Mouse (Mus musculus): ENCODE results near the gene Sympk.

Gene Sympk

DNA sequence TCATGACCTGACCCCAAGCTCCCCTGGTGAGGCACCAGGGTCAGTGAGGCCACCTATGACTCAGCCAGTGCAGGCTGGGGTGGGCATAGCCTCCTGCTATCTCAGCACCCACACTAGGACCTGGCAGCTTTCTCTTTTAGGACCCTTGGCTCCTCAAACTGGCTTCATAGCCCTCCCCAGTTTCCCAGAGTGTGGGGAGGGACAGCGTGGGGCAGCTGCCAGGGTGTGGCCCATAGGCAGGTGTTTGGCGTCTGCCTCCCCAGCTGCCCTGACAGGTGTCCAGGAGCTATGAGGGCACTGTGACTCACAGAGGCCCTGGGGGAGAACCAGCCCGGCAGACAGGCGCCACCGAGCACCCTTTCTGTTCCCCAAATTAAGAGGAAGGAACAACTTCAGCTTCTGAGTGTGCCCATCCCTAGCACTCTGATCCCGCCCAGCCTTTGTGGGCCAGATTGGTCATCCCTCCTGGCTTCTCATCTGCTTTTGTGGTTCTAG, 60.1 kb downstream of the Sympk start:
- no peak for DNase-seq (ENCODE audit: low read depth)

DNA sequence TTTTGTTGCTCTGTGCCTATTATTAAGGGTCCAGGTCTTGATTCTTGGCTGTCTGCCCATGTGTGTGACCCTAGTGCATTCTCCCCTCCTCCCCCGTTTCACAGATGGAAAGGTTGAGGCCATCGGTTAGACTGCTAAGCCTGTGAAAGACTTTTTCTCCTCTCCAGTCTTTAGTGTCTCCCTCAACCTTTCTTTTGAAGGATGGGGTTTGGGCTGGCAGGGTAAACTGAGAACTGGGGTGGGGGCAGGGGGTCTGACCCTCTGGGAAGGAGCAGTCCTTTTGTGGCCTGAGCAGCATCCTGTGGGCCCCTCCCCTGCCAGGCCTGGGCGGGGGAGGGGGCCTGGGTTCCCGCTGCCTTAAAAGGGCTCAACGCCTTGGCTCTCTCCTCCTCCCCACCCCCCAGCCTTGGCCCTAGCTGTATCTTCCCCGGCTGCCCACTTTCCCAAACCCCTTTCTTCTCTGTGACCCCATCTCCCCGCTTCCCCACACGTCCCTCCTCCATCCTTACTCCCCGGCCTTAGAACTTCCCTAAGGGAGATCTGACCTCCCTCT, 60.8 kb downstream of the Sympk start:
- DNase-seq (ENCODE audit: low read depth): no peak

DNA sequence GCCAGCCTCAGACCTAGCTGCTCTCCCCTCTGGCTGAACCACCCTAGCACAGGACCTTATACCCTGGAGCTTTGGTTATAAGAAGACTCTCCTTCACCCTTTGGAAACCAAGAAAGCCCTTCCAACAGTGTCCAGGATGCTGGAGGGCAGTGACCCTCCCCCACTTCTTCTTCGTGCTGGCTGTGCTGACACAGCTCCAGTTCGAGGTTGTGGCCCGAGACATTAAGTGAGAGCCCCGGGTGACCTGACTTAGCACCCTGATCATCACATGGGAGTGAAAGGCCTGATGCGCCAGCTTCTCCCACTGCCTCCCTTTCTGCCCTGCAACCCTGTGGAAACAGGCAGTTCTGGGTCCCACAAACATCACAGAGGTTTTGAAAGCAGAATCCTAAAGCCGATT, 61.3 kb downstream of the Sympk start:
- DNase-seq (ENCODE audit: low read depth): no peak

DNA sequence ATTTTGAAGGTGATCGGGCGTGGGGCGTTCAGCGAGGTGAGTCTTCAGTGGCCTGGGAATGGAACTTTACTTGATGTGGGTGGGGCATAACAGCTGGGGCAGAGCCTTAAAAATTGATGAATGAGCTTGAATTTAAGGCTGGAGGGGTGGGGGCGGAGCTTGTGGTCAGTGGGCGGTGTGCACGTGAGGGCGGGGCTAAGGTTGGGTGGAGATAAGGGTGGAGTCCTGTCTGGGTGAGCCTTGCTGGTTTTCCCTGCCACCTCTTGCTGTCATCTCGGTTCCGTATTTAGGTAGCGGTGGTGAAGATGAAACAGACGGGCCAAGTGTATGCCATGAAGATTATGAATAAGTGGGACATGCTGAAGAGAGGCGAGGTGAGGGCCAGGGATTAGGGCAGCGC, 61.9 kb downstream of the Sympk start:
- DNase-seq (ENCODE audit: low read depth): peak; percentile 76

DNA sequence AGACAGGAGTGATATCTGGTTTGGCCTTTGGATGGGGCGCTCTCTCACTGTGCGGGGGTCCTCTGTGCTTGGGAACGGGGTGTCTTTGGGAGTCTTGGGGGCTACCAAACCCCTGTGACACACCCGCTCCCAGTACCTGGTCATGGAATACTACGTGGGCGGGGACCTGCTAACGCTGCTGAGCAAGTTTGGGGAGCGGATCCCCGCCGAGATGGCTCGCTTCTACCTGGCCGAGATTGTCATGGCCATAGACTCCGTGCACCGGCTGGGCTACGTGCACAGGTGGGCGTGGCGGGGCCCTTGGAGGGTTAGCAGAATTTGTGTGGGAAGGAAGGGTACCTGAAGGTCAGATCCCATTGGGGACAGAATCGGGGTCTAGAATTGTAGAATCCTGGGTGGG, 62.6 kb downstream of the Sympk start:
- no peak for DNase-seq (ENCODE audit: low read depth)

DNA sequence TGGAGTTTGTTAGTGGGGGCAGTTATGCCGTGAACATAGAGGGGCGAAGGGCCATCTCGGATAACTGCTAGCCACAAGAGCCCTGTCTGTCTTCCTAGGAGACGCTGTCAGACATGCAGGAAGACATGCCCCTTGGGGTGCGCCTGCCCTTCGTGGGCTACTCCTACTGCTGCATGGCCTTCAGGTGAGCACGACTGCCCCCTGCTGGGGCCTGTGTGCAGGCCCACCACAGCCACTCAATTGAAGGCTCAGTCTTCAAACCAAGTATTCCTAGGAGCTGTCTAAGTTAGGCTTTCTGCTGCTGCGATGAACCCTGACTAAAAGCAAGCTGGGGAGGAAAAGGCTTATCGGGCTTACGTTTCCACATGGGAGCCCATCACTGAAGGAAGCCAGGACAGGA, 64.6 kb downstream of the Sympk start:
- DNase-seq (ENCODE audit: low read depth): no peak

DNA sequence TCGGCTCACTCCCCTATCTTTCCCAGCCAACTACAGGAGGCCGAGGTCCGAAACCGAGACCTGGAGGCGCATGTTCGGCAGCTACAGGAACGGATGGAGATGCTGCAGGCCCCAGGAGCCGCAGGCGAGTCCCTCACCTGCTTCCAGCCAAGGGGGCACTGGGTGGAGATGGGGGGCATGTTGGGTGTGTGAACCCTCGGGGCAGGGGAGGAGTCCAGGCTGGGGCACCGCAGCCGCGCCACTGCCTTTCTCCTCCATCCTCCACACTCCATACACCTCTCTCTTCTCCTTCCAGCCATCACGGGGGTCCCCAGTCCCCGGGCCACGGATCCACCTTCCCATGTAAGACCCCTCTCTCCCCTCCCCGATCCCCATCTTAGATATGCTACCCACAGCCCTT, 67.7 kb downstream of the Sympk start:
- DNase-seq (ENCODE audit: low read depth): no peak

DNA sequence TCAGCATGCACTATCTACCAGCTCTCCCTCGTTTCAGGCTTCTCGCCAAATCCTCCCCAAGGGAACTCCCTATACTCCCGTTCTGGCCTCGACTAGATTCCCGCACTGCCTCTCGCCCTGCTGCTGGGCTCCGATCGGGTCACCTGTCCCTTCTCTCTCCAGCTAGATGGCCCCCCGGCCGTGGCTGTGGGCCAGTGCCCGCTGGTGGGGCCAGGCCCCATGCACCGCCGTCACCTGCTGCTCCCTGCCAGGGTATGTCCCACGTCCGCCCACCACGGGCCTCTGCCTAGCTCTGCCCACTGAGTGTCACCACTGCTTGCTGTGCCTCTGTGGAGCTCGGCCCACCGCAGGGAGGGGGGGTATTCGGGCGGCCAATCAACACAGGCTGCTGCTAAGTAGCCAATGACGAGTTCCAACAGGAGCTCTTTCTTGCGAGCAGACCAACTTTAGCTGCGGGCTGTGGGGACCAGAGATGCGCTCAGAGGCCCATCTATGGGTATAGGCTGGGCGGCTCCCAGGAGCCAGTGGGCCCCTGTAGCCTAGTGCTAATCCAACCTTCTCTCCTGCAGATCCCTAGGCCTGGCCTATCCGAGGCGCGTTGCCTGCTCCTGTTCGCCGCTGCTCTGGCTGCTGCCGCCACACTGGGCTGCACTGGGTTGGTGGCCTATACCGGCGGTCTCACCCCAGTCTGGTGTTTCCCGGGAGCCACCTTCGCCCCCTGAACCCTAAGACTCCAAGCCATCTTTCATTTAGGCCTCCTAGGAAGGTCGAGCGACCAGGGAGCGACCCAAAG, 68.4 kb downstream of the Sympk start:
- no peak for DNase-seq (ENCODE audit: low read depth)

DNA sequence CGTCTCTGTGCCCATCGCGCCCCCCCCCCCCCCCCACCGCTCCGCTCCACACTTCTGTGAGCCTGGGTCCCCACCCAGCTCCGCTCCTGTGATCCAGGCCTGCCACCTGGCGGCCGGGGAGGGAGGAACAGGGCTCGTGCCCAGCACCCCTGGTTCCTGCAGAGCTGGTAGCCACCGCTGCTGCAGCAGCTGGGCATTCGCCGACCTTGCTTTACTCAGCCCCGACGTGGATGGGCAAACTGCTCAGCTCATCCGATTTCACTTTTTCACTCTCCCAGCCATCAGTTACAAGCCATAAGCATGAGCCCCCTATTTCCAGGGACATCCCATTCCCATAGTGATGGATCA, 69.0 kb downstream of the Sympk start:
- DNase-seq (ENCODE audit: low read depth): peak; percentile 75

DNA sequence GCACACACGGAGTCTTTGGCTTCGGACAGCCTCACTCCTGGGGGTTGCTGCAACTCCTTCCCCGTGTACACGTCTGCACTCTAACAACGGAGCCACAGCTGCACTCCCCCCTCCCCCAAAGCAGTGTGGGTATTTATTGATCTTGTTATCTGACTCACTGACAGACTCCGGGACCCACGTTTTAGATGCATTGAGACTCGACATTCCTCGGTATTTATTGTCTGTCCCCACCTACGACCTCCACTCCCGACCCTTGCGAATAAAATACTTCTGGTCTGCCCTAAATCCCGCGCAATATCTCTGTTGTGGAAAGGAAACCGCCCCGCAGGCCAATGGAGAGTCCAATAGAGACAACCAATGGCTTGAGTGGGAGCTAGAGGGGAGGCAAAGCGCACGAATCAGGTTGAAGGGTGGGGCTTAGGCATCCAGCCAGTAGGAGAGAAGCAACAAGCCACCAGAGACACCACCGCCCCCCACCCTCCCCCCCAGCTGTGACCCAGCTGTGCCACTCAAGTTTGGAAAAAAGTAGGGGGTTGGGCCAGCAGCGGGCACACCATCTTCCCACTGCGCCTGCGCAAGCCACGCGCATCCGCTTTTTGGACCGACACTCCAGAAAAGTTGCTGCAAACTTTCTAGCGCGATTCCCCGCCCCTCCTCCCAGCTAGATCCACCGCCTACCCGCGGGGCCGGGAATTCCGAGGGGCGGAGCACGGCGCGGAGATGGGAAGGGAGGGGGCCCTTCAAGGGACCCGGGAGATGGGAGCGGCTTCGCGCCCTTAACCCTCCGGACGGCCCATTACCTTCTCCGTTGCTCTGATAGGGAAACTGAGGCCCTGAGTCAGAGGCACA, 69.6 kb downstream of the Sympk start:
- DNase-seq (ENCODE audit: low read depth): peak; percentile 94

DNA sequence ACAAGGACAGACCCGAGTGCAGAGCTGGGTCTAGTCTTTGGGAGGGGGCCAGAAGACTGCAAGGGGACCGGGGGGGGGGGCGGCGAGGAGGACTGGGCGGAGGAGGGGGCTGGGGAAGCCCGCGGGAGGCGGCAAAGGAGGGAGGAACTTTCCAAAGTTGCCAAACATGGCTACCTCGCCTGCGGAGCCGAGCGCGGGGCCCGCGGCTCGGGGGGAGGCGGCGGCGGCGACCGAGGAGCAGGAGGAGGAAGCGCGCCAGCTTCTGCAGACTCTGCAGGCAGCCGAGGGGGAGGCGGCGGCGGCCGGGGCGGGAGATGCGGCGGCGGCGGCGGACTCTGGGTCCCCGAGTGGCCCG, 70.3 kb downstream of the Sympk start, which contains the start of gene Six5:
Six5 (plus strand) TSS at position 124 of the 355 bp plus-strand sequence.
- DNase-seq (ENCODE audit: low read depth): no peak

DNA sequence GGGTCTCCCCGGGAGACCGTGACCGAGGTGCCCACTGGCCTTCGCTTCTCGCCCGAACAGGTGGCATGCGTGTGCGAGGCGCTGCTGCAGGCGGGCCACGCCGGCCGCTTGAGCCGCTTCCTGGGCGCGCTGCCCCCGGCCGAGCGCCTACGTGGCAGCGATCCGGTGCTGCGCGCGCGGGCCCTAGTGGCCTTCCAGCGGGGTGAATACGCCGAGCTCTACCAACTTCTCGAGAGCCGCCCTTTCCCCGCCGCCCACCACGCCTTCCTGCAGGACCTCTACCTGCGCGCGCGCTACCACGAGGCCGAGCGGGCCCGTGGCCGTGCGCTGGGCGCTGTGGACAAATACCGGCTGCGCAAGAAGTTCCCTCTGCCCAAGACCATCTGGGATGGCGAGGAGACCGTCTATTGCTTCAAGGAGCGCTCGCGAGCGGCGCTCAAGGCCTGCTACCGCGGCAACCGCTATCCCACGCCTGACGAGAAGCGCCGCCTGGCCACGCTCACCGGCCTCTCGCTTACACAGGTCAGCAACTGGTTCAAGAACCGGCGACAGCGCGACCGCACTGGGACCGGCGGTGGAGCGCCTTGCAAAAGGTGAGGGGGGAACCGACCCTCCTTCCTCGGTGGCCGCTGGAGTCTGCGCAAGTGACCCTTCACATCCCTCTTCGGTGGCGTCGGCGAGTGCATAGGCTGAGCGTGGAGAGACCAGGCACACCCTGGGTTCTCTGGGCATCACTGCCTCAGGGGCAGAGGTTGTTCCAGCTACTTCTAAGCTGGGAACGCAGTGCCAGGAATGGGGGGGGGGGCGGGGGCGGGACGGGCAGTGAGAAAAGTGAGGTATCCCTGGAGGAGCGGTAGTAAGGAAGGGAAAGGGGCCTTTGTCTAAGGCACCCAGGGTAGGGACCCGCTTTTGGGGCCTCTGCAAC, 70.9 kb downstream of the Sympk start:
- no peak for DNase-seq (ENCODE audit: low read depth)

DNA sequence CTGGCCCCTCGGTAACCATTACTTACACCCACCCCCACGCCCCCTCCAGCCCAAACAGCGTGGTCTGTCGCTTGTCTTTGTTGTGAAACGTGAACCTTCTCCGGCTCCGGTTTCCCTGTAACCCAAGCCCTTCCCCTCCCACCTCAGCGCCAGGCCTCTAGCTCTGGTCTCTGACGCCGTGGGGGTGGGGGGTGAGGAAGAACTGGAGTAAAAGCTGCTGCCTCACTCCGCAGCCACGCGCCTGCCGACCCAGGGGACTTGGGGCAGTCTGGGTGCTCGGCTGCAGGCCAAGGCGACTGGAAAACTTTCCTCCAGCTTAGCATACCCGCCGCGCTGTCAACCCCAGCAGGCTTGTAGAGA, 71.6 kb downstream of the Sympk start:
- DNase-seq (ENCODE audit: low read depth): no peak

DNA sequence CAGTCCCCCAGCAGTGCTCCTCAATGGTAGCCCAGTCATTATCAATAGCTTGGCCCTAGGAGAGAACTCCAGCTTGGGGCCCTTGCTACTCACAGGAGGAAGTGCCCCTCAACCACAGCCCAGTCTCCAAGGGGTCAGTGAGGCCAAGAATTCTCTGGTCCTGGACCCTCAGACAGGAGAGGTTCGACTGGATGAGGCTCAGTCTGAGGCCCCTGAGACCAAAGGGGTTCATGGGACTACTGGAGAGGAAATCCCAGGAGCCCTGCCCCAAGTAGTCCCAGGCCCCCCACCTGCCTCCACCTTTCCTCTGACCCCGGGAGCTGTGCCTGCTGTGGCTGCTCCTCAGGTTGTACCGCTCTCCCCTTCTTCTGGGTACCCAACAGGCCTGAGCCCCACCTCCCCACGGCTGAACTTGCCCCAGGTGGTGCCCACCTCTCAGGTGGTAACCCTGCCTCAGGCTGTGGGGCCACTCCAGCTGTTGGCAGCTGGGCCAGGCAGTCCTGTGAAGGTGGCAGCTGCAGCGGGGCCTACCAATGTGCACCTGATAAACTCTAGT, 72.3 kb downstream of the Sympk start:
- no peak for DNase-seq (ENCODE audit: low read depth)

DNA sequence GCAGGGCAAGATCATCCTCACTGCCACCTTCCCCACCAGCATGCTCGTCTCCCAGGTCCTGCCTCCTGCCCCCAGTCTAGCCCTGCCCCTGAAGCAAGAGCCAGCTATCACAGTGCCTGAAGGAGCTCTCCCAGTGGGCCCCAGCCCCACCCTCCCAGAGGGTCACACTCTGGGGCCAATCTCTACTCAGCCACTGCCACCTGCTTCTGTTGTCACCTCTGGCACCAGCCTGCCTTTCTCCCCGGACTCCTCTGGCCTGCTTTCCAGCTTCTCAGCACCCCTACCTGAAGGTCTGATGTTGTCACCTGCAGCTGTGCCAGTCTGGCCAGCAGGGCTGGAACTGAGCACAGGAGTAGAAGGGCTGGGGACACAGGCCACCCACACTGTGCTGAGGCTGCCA, 73.0 kb downstream of the Sympk start:
- DNase-seq (ENCODE audit: low read depth): no peak

DNA sequence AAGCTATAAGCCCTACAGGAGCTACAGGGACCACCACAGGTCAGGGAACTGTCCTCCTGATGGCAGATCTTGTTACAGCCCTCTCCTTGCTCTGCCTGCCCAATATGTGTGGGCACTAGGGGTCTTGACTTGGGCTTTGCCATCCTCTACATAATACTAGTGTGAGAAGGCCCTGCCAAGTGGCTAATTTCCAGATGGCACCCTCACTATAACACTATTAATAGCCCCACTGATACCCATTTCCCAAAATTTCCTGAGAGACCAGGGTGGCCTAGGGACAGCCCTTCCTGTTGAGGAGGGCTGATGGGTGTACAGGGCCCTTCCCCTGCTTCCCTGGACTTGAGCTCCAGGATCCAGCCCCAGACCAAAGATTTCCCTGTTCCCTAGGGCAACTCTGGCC, 73.7 kb downstream of the Sympk start:
- no peak for DNase-seq (ENCODE audit: low read depth)

DNA sequence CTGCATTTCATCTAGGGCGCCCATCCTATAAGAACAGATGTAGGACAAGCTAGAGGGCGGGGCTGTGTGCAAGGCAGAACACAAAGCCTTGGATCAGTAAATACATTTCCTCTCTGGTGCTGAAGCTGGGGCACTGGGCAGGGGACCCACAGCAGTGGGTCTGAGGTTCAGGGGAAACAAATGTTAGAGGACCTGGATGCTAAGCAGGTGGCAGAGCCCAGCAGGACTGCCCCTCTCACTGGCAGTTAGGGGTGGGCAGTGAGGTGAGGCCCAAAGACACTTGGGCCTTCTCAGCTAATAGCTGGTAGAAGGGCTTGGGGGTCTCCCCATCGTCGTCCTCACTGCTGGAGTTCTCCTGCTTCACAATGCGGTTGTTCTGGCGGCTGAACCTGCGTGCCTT, 74.6 kb downstream of the Sympk start:
- DNase-seq (ENCODE audit: low read depth): no peak

DNA sequence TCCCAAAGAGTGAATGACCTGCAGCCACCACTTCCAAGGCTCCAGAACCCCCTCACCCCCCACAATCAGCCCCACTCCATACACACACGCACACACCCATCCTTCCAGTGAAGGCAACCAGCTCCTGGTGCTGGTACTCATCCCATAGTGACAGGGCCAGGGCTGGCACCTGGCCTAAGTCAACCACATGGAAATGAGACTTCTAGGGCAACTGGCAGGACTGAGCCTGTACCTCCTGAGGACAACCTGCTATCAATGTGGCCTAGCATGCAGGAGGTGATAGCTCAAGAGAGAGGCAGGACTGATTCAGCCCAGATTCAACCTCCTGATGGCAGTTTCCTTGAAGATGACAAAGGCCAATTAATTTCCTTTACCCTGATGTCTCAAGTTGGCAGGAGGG, 76.1 kb downstream of the Sympk start:
- DNase-seq (ENCODE audit: low read depth): no peak

DNA sequence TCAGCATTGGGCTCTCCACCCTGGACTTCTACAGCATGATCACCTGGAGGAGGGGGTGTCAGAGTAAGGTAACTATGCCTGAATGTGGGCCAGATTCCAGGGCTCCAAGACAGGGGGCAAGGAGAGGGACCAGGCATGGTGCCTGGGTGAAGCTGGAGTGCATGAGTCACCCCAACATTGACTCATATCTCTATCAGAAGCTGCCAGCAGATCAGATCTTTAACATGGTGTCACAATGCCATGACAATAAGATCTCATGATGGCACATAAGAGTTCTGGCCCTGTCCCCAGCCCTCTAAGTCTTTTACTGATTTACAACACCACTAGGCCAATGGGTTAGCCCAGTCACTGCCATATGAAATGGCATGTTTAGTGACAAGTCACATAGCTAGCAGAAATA, 79.6 kb downstream of the Sympk start:
- no peak for DNase-seq (ENCODE audit: low read depth)
